Mouse (Mus musculus) brain, embryonic 18.5 days (tissue): ENCODE results near the gene Cnn3.

ENCODE experiments used
- DNase-seq: peaks from one replicate; pipeline ENCODE4 v3.0.0-alpha.2; 2012; ENCODE audit warnings: low read depth, low spot score

The Cnn3 gene

GRCm38 (mm10) chr3:121449527-121449926 lies 23.2 kb downstream of the Cnn3 start:
- DNase-seq: no peak

GRCm38 (mm10) chr3:121451404-121451803 lies 25.1 kb downstream of the Cnn3 start:
- DNase-seq: no peak

GRCm38 (mm10) chr3:121458545-121459492 lies 32.5 kb downstream of the Cnn3 start:
- DNase-seq: no peak

- DNase-seq: no peak
These were observed 34.3 kb downstream of the Cnn3 start for GRCm38 (mm10) chr3:121460473-121461193.

GRCm38 (mm10) chr3:121461477-121461876 lies 35.2 kb downstream of the Cnn3 start:
- no peak for DNase-seq

- DNase-seq: no peak
These were observed 36.5 kb downstream of the Cnn3 start for GRCm38 (mm10) chr3:121462782-121463181.

GRCm38 (mm10) chr3:121464733-121465305 lies 38.5 kb downstream of the Cnn3 start:
- DNase-seq: no peak

GRCm38 (mm10) chr3:121465795-121466194 lies 39.5 kb downstream of the Cnn3 start:
- DNase-seq: no peak

GRCm38 (mm10) chr3:121467094-121467552 lies 40.8 kb downstream of the Cnn3 start:
- DNase-seq: no peak

GRCm38 (mm10) chr3:121468136-121468535 lies 41.8 kb downstream of the Cnn3 start:
- DNase-seq: no peak

GRCm38 (mm10) chr3:121469185-121469975 lies 43.1 kb downstream of the Cnn3 start:
- DNase-seq: no peak

GRCm38 (mm10) chr3:121471703-121472102 lies 45.4 kb downstream of the Cnn3 start:
- DNase-seq: no peak

- no peak for DNase-seq
These were observed 48.4 kb downstream of the Cnn3 start for GRCm38 (mm10) chr3:121474738-121475137.

GRCm38 (mm10) chr3:121480030-121480960 lies 54.0 kb downstream of the Cnn3 start:
- DNase-seq: no peak

- DNase-seq: no peak
These were observed 54.7 kb downstream of the Cnn3 start for GRCm38 (mm10) chr3:121480961-121481436.

- no peak for DNase-seq
These were observed 55.3 kb downstream of the Cnn3 start for GRCm38 (mm10) chr3:121481564-121481963.

- DNase-seq: no peak
These were observed 57.2 kb downstream of the Cnn3 start for GRCm38 (mm10) chr3:121483266-121484161.

GRCm38 (mm10) chr3:121485201-121485600 lies 58.9 kb downstream of the Cnn3 start:
- DNase-seq: no peak
